Mouse (Mus musculus) heart, postnatal 25 days (tissue): ENCODE measurements around the gene Fam185a. TPM values are rescaled to one million over a fixed set of nuclear protein-coding genes. Genes with fewer than 3 reads are reported as not detected.

Experiments used
- DNase-seq: peaks from one replicate; pipeline ENCODE4 v3.0.0; 2022; ENCODE audit warnings: low spot score
- intact Hi-C: fragments of 180-260 bp; cut with DNase I; formaldehyde crosslinking; loops from one replicate; pipeline ENCODE4 v1.15.1; 2025
- total RNA-seq, 2 experiments: library from RNA; stranded (reverse); gene quantifications; 2 replicates each; pipeline ENCODE4 v1.2.3; 2021

Gene Fam185a
- total RNA-seq, 2 experiments from 2014 or later = 15.4 to 16.4 TPM

GRCm38 (mm10) chr5:21418613-21419012 is 6.1 kb upstream of the Fam185a start:
- intact Hi-C loops = no loop called here
- DNase-seq = no peak

GRCm38 (mm10) chr5:21420609-21421008 is 4.1 kb upstream of the Fam185a start:
- intact Hi-C loops = loop anchor here (1.0 to 10.0 kb wide), 5 partner anchors 92 to 536 kb away; partner anchors contain the start of genes Phtf2, Pmpcb and Tmem60
- no peak for DNase-seq

- DNase-seq = no peak
- intact Hi-C loops = loop anchor here (2.0 to 10.0 kb wide), 3 partner anchors 100 to 542 kb away; partner anchors contain the start of genes Phtf2, Pmpcb and Tmem60
These were observed 1.9 kb downstream of the Fam185a start for GRCm38 (mm10) chr5:21426666-21427065.

GRCm38 (mm10) chr5:21434148-21434929 is 9.6 kb downstream of the Fam185a start:
- intact Hi-C loops = loop anchor here (1.0 to 2.0 kb wide), 2 partner anchors 152 to 206 kb away; no protein-coding TSS in a partner anchor

GRCm38 (mm10) chr5:21436471-21436975 is 11.8 kb downstream of the Fam185a start:
- no peak for DNase-seq
- intact Hi-C loops = no loop called here

More at GRCm38 (mm10) chr5:21434148-21434929, 9.6 kb downstream of the Fam185a start:
- DNase-seq = no peak

GRCm38 (mm10) chr5:21438428-21438827 is 13.7 kb downstream of the Fam185a start:
- no peak for DNase-seq
- intact Hi-C loops = no loop called here

- no peak for DNase-seq
- intact Hi-C loops = no loop called here
These were observed 14.8 kb downstream of the Fam185a start for GRCm38 (mm10) chr5:21439446-21440110.

GRCm38 (mm10) chr5:21440833-21441530 is 16.2 kb downstream of the Fam185a start:
- no peak for DNase-seq
- intact Hi-C loops = no loop called here

- intact Hi-C loops = no loop called here
These were observed 42.6 kb downstream of the Fam185a start for GRCm38 (mm10) chr5:21467387-21467786.

GRCm38 (mm10) chr5:21468100-21468499 is 43.3 kb downstream of the Fam185a start:
- intact Hi-C loops = no loop called here

More at GRCm38 (mm10) chr5:21467387-21467786, 42.6 kb downstream of the Fam185a start:
- no peak for DNase-seq

GRCm38 (mm10) chr5:21478428-21478827 is 53.7 kb downstream of the Fam185a start:
- DNase-seq = no peak
- intact Hi-C loops = no loop called here

More at GRCm38 (mm10) chr5:21468100-21468499, 43.3 kb downstream of the Fam185a start:
- DNase-seq = no peak

GRCm38 (mm10) chr5:21479746-21480145 is 55.0 kb downstream of the Fam185a start:
- no peak for DNase-seq
- intact Hi-C loops = no loop called here

- intact Hi-C loops = no loop called here
- DNase-seq = no peak
These were observed 56.8 kb downstream of the Fam185a start for GRCm38 (mm10) chr5:21481521-21481920.

GRCm38 (mm10) chr5:21482446-21483222 is 57.9 kb downstream of the Fam185a start:
- no peak for DNase-seq
- intact Hi-C loops = no loop called here

- no peak for DNase-seq
- intact Hi-C loops = no loop called here
These were observed 58.5 kb downstream of the Fam185a start for GRCm38 (mm10) chr5:21483275-21483674.

GRCm38 (mm10) chr5:21485197-21485829 is 60.6 kb downstream of the Fam185a start:
- DNase-seq = no peak
- intact Hi-C loops = no loop called here

GRCm38 (mm10) chr5:21486798-21487197 is 62.0 kb downstream of the Fam185a start:
- intact Hi-C loops = no loop called here
- DNase-seq = no peak

- intact Hi-C loops = no loop called here
These were observed 62.5 kb downstream of the Fam185a start for GRCm38 (mm10) chr5:21487306-21487705.

GRCm38 (mm10) chr5:21487716-21488115 is 63.0 kb downstream of the Fam185a start:
- intact Hi-C loops = no loop called here
- DNase-seq = peak; percentile 6

More at GRCm38 (mm10) chr5:21487306-21487705, 62.5 kb downstream of the Fam185a start:
- DNase-seq = no peak
